Mouse (Mus musculus) cortical plate, adult 2 months (tissue): ENCODE results near the gene Stpg1.

Source experiments
- CTCF ChIP-seq: fragments of 200-500 bp; IDR thresholded peaks from 2 replicates; pipeline ENCODE4 v1.5.1; 2011; ENCODE audit warnings: mild to moderate bottlenecking, control low read depth, low read length; ENCODE audit not compliant: insufficient read depth; ENCODE audit errors: extremely low read depth
- POLR2A ChIP-seq: fragments of 200-500 bp; IDR thresholded peaks from 2 replicates; pipeline ENCODE4 v1.6.1; 2011; ENCODE audit warnings: mild to moderate bottlenecking, low read length, control low read depth; ENCODE audit not compliant: insufficient read depth; ENCODE audit errors: extremely low read depth

DNA sequence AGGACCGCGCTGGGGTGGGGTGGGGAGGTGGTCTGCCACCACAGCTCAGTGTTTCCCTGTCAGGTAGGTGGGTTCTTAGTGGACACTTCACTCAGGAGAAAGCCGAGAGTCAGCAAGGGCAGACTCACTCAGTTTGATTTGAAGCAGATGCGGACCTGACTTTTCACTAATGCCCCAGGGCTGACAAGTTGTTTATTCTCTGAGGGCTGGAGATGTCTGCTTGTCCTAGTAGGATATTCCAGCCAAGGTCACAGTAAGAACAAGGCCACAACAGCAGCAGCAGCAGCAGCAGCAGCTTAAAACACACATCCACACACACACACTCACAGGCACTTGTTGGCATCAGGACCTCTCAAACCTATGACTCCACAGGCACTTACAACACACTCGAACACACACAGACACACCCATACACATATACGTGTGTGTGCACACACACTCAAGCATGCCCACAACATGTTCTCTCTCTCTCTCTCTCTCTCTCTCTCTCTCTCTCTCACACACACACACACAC is 76.5 kb downstream of the Stpg1 start:
- TF ChIP-seq CTCF (no peak), POLR2A (no peak)
